Mouse (Mus musculus): Measurements from ENCODE around the gene Blmh. TPM values are rescaled to one million over a fixed set of nuclear protein-coding genes. Genes with fewer than 3 reads are reported as not detected.

Gene Blmh
- total RNA-seq (2023): 10 to 100 TPM; 32.5 to 45.4 TPM

GRCm38 (mm10) chr11:76924759-76925236 is at the start of gene Blmh:
Gene Blmh, plus strand, starts transcription at chr11:76924809.

GRCm38 (mm10) chr11:76901579-76902361 is 22.8 kb upstream of the Blmh start, which contains the start of gene Tmigd1:
Gene Tmigd1, plus strand, starts transcription at chr11:76902159.

GRCm38 (mm10) chr11:76997916-76998704 is 73.5 kb downstream of the Blmh start, which contains the start of gene Slc6a4:
Gene Slc6a4, plus strand, starts transcription at chr11:76998603.

Other genes with a start within 250 kb of the Blmh start
- gene Trarg1, start 245.0 kb upstream of the Blmh start, total RNA-seq (2023): not detected
- 10 to 100 TPM; 30.3 to 37.1 TPM for gene Gosr1, start 161.2 kb upstream of the Blmh start, total RNA-seq (2023)
- gene Cpd, start 77.8 kb upstream of the Blmh start, total RNA-seq (2023): 10 to 100 TPM; 68.0 to 83.0 TPM
- not detected for gene Tmigd1, start 22.6 kb upstream of the Blmh start, total RNA-seq (2023)
- under 1 TPM; 0.44 to 0.62 TPM for gene Slc6a4, start 73.8 kb downstream of the Blmh start, total RNA-seq (2023)
- gene Nsrp1, start 153.6 kb downstream of the Blmh start, total RNA-seq (2023): 10 to 100 TPM; 18.6 to 20.3 TPM